Mouse (Mus musculus): ENCODE measurements around the gene Dnajb7. TPM values are rescaled to one million over a fixed set of nuclear protein-coding genes. Genes with fewer than 3 reads are reported as not detected.

Gene Dnajb7
- polyA plus RNA-seq, 1 experiment from 2014 or later: 1.7 TPM

DNA sequence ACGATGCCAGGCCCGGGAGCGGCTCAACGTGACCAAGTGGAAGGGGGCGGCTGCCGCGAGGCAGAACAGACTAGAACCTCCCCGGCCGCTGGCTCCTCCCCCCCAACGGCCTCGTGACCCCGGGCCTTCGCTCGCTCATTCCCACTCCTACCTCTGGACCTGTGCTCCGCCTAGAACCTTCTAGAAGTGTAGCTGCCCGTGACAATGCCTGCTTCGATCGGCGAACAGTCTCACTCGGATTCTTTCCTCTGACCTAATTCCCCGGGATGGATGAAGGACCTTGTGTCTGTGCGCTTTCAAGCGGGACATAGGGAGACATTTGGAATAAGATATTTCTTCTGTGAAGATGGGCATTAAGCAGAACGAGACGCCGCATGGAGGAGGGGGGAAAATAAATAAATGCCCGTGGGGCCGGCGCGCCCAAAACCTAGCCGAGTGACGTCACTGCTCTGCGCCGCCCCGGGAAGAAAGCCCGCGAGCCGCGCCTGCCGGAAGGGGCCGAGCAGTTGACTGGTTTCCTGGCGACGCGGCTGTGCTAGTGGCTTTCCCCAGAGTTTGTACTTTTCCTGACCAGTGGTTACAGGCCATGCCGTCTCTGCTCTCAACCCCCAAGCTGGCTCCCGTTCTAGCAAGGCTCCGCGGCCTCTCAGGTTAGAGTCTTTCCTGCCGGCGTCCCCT is 8.3 kb downstream of the Dnajb7 start, which contains the start of the genes St13 and Xpnpep3:
TSS of gene St13 (minus strand) at position 440 of the 678 bp plus-strand sequence.
TSS of gene Xpnpep3 (plus strand) at position 501 of the 678 bp plus-strand sequence.
- H3K9me3 ChIP-seq: no peaks in the 10 kb centered on the region
- H3K27ac ChIP-seq: peak within 1 kb of the TSS; percentile 95
- peak within 1 kb of the TSS; percentile 95 for H3K9ac ChIP-seq (replicated peaks)
- H3K36me3 ChIP-seq: no peaks in the 10 kb centered on the region
- H3K27me3 ChIP-seq: no peaks in the 10 kb centered on the region
- peak within 1 kb of the TSS; percentile 75 for H3K4me2 ChIP-seq (replicated peaks)
- H3K4me3 ChIP-seq (replicated peaks): peak within 1 kb of the TSS; percentile 93
- ATAC-seq: peak; percentile 99
- H3K4me1 ChIP-seq (replicated peaks): peaks cover 34% of the 10 kb centered on the region
- under 1% methylated on average over 50 of the region's 50 CpGs for WGBS

DNA sequence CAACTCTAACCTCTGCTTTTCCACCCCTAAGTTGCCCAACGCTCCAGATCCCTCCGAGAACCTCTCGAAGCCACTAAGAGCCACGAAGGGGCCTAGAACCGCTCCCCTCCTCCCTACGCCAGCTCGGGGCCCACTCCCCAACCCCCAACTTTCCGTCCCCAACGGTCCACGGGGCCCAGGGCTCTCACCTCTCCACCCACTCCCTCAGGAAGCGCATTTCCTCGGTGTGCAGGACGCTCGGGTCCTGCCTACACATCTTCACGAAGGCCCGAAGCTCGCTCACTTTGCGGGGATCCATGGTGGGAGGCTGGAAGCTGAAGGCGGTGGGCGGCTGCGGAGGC is 8.8 kb downstream of the Dnajb7 start:
- peak overlapping the region; percentile 75 for H3K4me2 ChIP-seq (replicated peaks)
- peak overlapping the region; percentile 95 for H3K9ac ChIP-seq (replicated peaks)
- ATAC-seq: no peak
- peaks cover 34% of the 10 kb centered on the region for H3K4me1 ChIP-seq (replicated peaks)
- no peaks in the 10 kb centered on the region for H3K36me3 ChIP-seq
- no peaks in the 10 kb centered on the region for H3K9me3 ChIP-seq
- peak overlapping the region; percentile 95 for H3K27ac ChIP-seq
- WGBS: 0% methylated on average over 21 of the region's 21 CpGs
- H3K27me3 ChIP-seq: no peaks in the 10 kb centered on the region
- H3K4me3 ChIP-seq (replicated peaks): peak overlapping the region; percentile 93

GRCm38 (mm10) chr15:81398189-81398588 is 9.9 kb downstream of the Dnajb7 start:
- 0 out of 2 replicates have a peak, but pooled peaks cover 4% of the 10 kb centered on the region for H3K36me3 ChIP-seq
- peak overlapping the region; percentile 75 for H3K4me2 ChIP-seq (replicated peaks)
- H3K27me3 ChIP-seq: no peaks in the 10 kb centered on the region
- no peak overlapping the region for H3K27ac ChIP-seq
- H3K9ac ChIP-seq (replicated peaks): peak overlapping the region; percentile 95
- no peak for ATAC-seq
- peaks cover 34% of the 10 kb centered on the region for H3K4me1 ChIP-seq (replicated peaks)
- no peaks in the 10 kb centered on the region for H3K9me3 ChIP-seq
- peak overlapping the region; percentile 93 for H3K4me3 ChIP-seq (replicated peaks)

- H3K4me3 ChIP-seq (replicated peaks): no peak overlapping the region
- H3K9me3 ChIP-seq: no peaks in the 10 kb centered on the region
- ATAC-seq: no peak
- peaks cover 24% of the 10 kb centered on the region for H3K4me1 ChIP-seq (replicated peaks)
- peaks cover 29% of the 10 kb centered on the region for H3K36me3 ChIP-seq
- 91% methylated on average over 8 of the region's 8 CpGs for WGBS
- no peak overlapping the region for H3K27ac ChIP-seq
- H3K4me2 ChIP-seq (replicated peaks): no peak overlapping the region
- H3K27me3 ChIP-seq: no peaks in the 10 kb centered on the region
- H3K9ac ChIP-seq (replicated peaks): no peak overlapping the region
Measured at GRCm38 (mm10) chr15:81394211-81394915, 13.7 kb downstream of the Dnajb7 start.

GRCm38 (mm10) chr15:81392997-81393396 is 15.1 kb downstream of the Dnajb7 start:
- peaks cover 41% of the 10 kb centered on the region for H3K36me3 ChIP-seq
- H3K9ac ChIP-seq (replicated peaks): no peak overlapping the region
- no peak overlapping the region for H3K4me3 ChIP-seq (replicated peaks)
- no peak for ATAC-seq
- H3K27me3 ChIP-seq: no peaks in the 10 kb centered on the region
- peaks cover 13% of the 10 kb centered on the region for H3K4me1 ChIP-seq (replicated peaks)
- no peaks in the 10 kb centered on the region for H3K9me3 ChIP-seq
- H3K27ac ChIP-seq: no peak overlapping the region
- no peak overlapping the region for H3K4me2 ChIP-seq (replicated peaks)

DNA sequence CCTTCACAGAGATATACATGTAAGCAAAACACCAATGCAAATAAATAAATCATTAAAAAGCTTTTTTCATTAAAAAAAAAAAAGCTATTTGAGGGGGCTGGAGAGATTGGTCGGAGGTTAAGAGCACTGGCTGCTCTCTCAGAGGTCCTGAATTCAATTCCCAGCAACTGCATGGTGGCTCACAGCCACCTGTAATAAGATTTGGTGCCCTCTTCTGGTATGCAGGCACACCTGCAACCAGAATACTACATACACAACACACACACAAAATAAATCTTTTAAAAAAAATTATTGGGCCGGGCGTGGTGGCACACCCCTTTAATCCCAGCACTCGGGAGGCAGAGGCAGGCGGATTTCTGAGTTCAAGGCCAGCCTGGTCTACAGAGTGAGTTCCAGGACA is 21.8 kb downstream of the Dnajb7 start:
- Histone ChIP-seq H3K9me3 (no peaks in the 10 kb centered on the region), H3K4me2 (replicated peaks) (no peak overlapping the region), H3K4me1 (replicated peaks) (no peaks in the 10 kb centered on the region), H3K27me3 (no peaks in the 10 kb centered on the region), H3K9ac (replicated peaks) (no peak overlapping the region), H3K36me3 (peaks cover 87% of the 10 kb centered on the region), H3K27ac (no peak overlapping the region), H3K4me3 (replicated peaks) (no peak overlapping the region)
- 99% methylated on average over 5 of the region's 5 CpGs for WGBS
- ATAC-seq: no peak

DNA sequence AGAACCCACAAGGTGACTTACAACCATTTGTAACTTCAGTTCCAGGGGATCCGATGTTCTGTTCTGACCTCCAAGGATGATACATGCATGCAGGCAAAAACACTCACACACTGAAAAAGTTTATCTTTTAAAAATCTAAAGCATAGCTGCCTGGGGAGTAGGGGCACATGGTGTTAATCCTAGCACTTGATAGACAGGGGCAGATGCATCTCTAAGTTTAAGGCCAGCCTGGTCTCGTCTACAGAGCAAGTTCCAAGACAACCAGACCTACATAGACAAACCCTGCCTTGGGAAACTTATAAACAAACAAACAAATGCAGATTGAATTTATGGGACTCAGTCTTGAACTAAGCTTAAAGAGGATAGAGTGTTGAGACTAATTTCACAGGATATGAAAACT is 29.3 kb downstream of the Dnajb7 start:
- Histone ChIP-seq H3K27me3 (no peaks in the 10 kb centered on the region), H3K4me1 (replicated peaks) (no peaks in the 10 kb centered on the region), H3K36me3 (peaks cover 65% of the 10 kb centered on the region), H3K9ac (replicated peaks) (no peak overlapping the region), H3K4me3 (replicated peaks) (no peak overlapping the region), H3K4me2 (replicated peaks) (no peak overlapping the region), H3K9me3 (no peaks in the 10 kb centered on the region), H3K27ac (no peak overlapping the region)
- no peak for ATAC-seq
- WGBS: 96% methylated on average over 2 of the region's 2 CpGs

GRCm38 (mm10) chr15:81374621-81375020 is 33.5 kb downstream of the Dnajb7 start:
- H3K27ac ChIP-seq: no peak overlapping the region
- ATAC-seq: no peak
- WGBS: 93% methylated on average over 11 of the region's 11 CpGs
- H3K4me2 ChIP-seq (replicated peaks): no peak overlapping the region
- no peaks in the 10 kb centered on the region for H3K9me3 ChIP-seq
- H3K4me1 ChIP-seq (replicated peaks): no peaks in the 10 kb centered on the region
- no peaks in the 10 kb centered on the region for H3K27me3 ChIP-seq
- peaks cover 69% of the 10 kb centered on the region for H3K36me3 ChIP-seq
- H3K9ac ChIP-seq (replicated peaks): no peak overlapping the region
- no peak overlapping the region for H3K4me3 ChIP-seq (replicated peaks)

DNA sequence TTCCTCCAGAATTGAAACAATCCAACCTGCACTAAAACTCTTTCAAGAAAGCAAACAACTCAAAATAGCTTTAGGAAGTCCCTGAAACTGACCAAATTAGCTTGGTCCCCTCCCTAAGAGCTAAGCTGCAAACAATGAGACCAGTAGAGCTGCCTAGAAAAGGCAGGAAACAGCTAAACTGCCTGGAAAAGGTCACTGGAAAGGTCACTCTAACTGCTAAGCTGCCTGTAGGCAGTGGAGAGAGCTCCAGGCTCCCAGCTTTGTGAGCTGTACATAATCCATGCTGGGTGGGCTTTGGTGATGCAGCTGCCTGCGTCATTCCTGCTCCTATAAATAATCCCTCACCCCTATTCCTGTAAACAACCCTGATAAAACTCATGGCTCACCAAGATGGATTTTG is 37.7 kb downstream of the Dnajb7 start:
- WGBS: 42% methylated on average over 1 of the region's 1 CpGs
- Histone ChIP-seq H3K27me3 (no peaks in the 10 kb centered on the region), H3K9me3 (no peaks in the 10 kb centered on the region), H3K36me3 (peaks cover 84% of the 10 kb centered on the region), H3K4me2 (replicated peaks) (no peak overlapping the region), H3K4me1 (replicated peaks) (no peaks in the 10 kb centered on the region), H3K27ac (no peak overlapping the region), H3K9ac (replicated peaks) (no peak overlapping the region), H3K4me3 (replicated peaks) (no peak overlapping the region)
- no peak for ATAC-seq

- 96% methylated on average over 1 of the region's 1 CpGs for WGBS
Measured at GRCm38 (mm10) chr15:81368601-81369000, 39.5 kb downstream of the Dnajb7 start.

GRCm38 (mm10) chr15:81366241-81366640 is 41.9 kb downstream of the Dnajb7 start:
- Histone ChIP-seq H3K4me2 (replicated peaks) (no peak overlapping the region), H3K4me1 (replicated peaks) (peaks cover 3% of the 10 kb centered on the region; the same call in 1 of the 2 replicates), H3K27me3 (no peaks in the 10 kb centered on the region), H3K4me3 (replicated peaks) (no peak overlapping the region), H3K9me3 (no peaks in the 10 kb centered on the region), H3K9ac (replicated peaks) (no peak overlapping the region), H3K36me3 (peaks cover 76% of the 10 kb centered on the region), H3K27ac (no peak overlapping the region)
- no peak for ATAC-seq
- 88% methylated on average over 4 of the region's 4 CpGs for WGBS

More at GRCm38 (mm10) chr15:81368601-81369000, 39.5 kb downstream of the Dnajb7 start:
- no peak for ATAC-seq
- no peak overlapping the region for H3K27ac ChIP-seq
- no peak overlapping the region for H3K4me3 ChIP-seq (replicated peaks)
- no peaks in the 10 kb centered on the region for H3K27me3 ChIP-seq
- no peaks in the 10 kb centered on the region for H3K9me3 ChIP-seq
- H3K36me3 ChIP-seq: peaks cover 85% of the 10 kb centered on the region
- H3K4me1 ChIP-seq (replicated peaks): no peaks in the 10 kb centered on the region
- H3K9ac ChIP-seq (replicated peaks): no peak overlapping the region
- H3K4me2 ChIP-seq (replicated peaks): no peak overlapping the region

- H3K4me1 ChIP-seq (replicated peaks): peaks cover 8% of the 10 kb centered on the region
- WGBS: 91% methylated on average over 8 of the region's 8 CpGs
Measured at GRCm38 (mm10) chr15:81365246-81365645, 42.9 kb downstream of the Dnajb7 start.

More at GRCm38 (mm10) chr15:81365246-81365645, 42.9 kb downstream of the Dnajb7 start:
- no peak overlapping the region for H3K27ac ChIP-seq
- no peak overlapping the region for H3K9ac ChIP-seq (replicated peaks)
- H3K4me3 ChIP-seq (replicated peaks): no peak overlapping the region
- H3K27me3 ChIP-seq: no peaks in the 10 kb centered on the region
- H3K36me3 ChIP-seq: peaks cover 68% of the 10 kb centered on the region
- H3K9me3 ChIP-seq: no peaks in the 10 kb centered on the region
- no peak for ATAC-seq
- no peak overlapping the region for H3K4me2 ChIP-seq (replicated peaks)
